Mouse (Mus musculus) ES-E14 (cell line): ENCODE measurements at regions not wholly inside any gene's neighbourhood (a gene's known extent, or its start where the extent isn't known, plus 50 kb on each side); places are given as distances from the start of the nearest gene placed in this dataset.

Experiments
- CHD2 ChIP-seq: IDR thresholded peaks from 2 replicates; pipeline ENCODE4 v1.6.1; 2014; ENCODE audit warnings: mild to moderate bottlenecking, low read depth, low read length, inconsistent platforms
- HCFC1 ChIP-seq: IDR thresholded peaks from 2 replicates; pipeline ENCODE4 v1.6.1; 2012; ENCODE audit warnings: low read length, inconsistent platforms, borderline replicate concordance; ENCODE audit not compliant: insufficient read depth
- MAFK ChIP-seq: IDR thresholded peaks from 2 replicates; pipeline ENCODE4 v1.6.1; 2014; ENCODE audit warnings: mild to moderate bottlenecking, low read depth, low read length, inconsistent platforms; ENCODE audit not compliant: insufficient read depth
- ZC3H11A ChIP-seq: IDR thresholded peaks from 2 replicates; pipeline ENCODE4 v1.6.1; 2012; ENCODE audit warnings: low read depth, mild to moderate bottlenecking, inconsistent platforms, low read length, borderline replicate concordance
- ZNF384 ChIP-seq: IDR thresholded peaks from 2 replicates; pipeline ENCODE4 v1.6.1; 2012; ENCODE audit warnings: low read depth, low read length, inconsistent platforms

DNA sequence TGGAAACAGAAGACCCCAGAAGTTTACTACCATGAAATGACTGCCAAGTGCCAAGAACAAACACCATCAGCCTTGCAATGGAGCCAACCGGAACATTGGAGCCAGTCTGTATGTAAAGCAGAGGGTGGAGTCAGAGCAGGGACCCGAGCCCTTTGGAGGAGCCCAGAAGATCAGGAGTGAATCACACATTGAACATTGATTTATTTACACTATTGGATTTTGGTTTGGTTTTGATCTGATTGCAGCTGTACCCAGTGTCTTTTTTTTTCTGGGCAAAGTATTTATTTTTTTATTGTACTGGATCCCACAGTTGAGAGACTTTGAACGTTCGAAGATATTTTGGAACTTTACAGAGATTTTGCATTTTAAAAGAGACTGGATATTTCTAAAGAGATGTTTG, 167.4 kb upstream of the Lpp start:
- no peak for TF ChIP-seq ZNF384
- no peak for TF ChIP-seq CHD2
- no peak for TF ChIP-seq MAFK
- no peak for TF ChIP-seq HCFC1
- TF ChIP-seq ZC3H11A = no peak
